Mouse (Mus musculus) heart, embryonic 16.5 days (tissue): Measurements from ENCODE around the gene Olfr1380. TPM values are rescaled to one million over a fixed set of nuclear protein-coding genes. Genes with fewer than 3 reads are reported as not detected.
A peak's percentile ranks its signal among the peaks of the same experiment; 100 is the strongest.

ENCODE experiments used
- ATAC-seq: fragments of 200-750 bp; cut with Nextera tagmentation; replicated peaks from 2 replicates; pipeline ENCODE4 v1.8.0; 2017; ENCODE audit warnings: moderate number of reproducible peaks; ENCODE audit not compliant: insufficient read depth, low FRiP score; ENCODE audit errors: extremely low read depth
- H3K27ac ChIP-seq: fragments of 300-500 bp; sonication (generic); 2 replicates; pipeline ENCODE4 v1.5.1; 2014; ENCODE audit warnings: mild to moderate bottlenecking, low read length, control low read depth, moderate library complexity
- H3K27me3 ChIP-seq: fragments of 300-500 bp; sonication (generic); 2 replicates; pipeline ENCODE4 v1.6.1; 2014; ENCODE audit warnings: low read length, mixed read lengths; ENCODE audit not compliant: control insufficient read depth, insufficient read depth
- H3K36me3 ChIP-seq: fragments of 300-500 bp; sonication (generic); 2 replicates; pipeline ENCODE4 v1.6.1; 2014; ENCODE audit not compliant: control insufficient read depth, insufficient read depth
- H3K4me1 ChIP-seq: fragments of 300-500 bp; sonication (generic); 2 replicates; pipeline ENCODE4 v1.6.1; 2014; ENCODE audit warnings: low read length, mixed read lengths; ENCODE audit not compliant: control insufficient read depth, insufficient read depth
- H3K4me2 ChIP-seq: fragments of 300-500 bp; sonication (generic); 2 replicates; pipeline ENCODE4 v1.6.1; 2014; ENCODE audit warnings: low read depth, mild to moderate bottlenecking, control low read depth, low read length
- H3K4me3 ChIP-seq: fragments of 300-500 bp; sonication (generic); 2 replicates; pipeline ENCODE4 v1.5.1; 2014; ENCODE audit warnings: mild to moderate bottlenecking, control low read depth, low read length
- H3K9ac ChIP-seq: fragments of 300-500 bp; sonication (generic); 2 replicates; pipeline ENCODE4 v1.6.1; 2014; ENCODE audit warnings: low read length, control low read depth
- H3K9me3 ChIP-seq: fragments of 300-500 bp; sonication (generic); replicated peaks from 2 replicates; pipeline ENCODE4 v1.6.1; 2016; ENCODE audit warnings: low read length; ENCODE audit not compliant: control insufficient read depth
- WGBS: fragments of 180-500 bp; shearing (Covaris S2); extraction: QIAGEN DNeasy Blood & Tissue Kit; methylation state at CpG from one replicate; pipeline ENCODE4 v1.1.7; 2014; 5-methylcytosine and 5-hydroxymethylcytosine counted together
- polyA plus RNA-seq: library from polyadenylated mRNA; unstranded; fragments of >200 nt; fragmentation: Nextera tagmentation; extraction: Ambion mirVana; gene quantifications from 2 replicates; pipeline ENCODE4 v1.2.1, GENCODE M21; 2015

The Olfr1380 gene
- polyA plus RNA-seq, 1 experiment from 2014 or later: not detected

DNA sequence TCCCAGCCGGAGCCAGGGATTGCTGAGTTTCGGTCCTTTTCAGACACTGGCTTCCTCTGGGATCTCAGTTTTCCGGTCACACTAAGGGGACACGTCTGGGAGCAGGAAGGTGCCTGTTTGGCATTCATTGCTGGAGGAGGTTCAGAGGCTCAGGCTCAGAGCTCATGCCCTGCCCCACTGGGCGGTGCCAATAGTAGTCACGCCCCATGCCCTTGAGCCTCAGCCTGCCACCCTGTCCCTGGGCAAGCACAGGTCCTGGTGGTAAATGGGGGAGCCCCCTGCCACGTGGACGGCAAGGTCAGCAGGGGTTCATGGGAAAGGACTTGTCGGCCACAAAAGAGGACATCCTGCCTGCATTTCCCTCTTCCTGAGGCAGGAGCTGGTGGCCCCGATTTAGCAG lies 56.7 kb downstream of the Olfr1380 start:
- H3K27ac ChIP-seq: no peak overlapping the region
- no peak overlapping the region for H3K4me3 ChIP-seq
- H3K36me3 ChIP-seq: no peaks in the 10 kb centered on the region
- peaks cover 7% of the 10 kb centered on the region for H3K4me1 ChIP-seq
- no peaks in the 10 kb centered on the region for H3K27me3 ChIP-seq
- H3K9ac ChIP-seq: no peak overlapping the region
- 8% methylated on average over 10 of the region's 10 CpGs for WGBS
- peak; percentile 52; the same call in 1 of the 2 replicates for ATAC-seq
- peak overlapping the region; percentile 22 for H3K4me2 ChIP-seq
- H3K9me3 ChIP-seq: no peaks in the 10 kb centered on the region

Other genes with a start within 250 kb of the Olfr1380 start
- not detected in 2 replicates for gene Olfr1391, start 234.1 kb upstream of the Olfr1380 start, polyA plus RNA-seq
- gene Olfr1390, start 221.7 kb upstream of the Olfr1380 start, polyA plus RNA-seq: not detected in 2 replicates
- gene Olfr1389, start 133.8 kb upstream of the Olfr1380 start, polyA plus RNA-seq: not detected in 2 replicates
- not detected in 2 replicates for gene Olfr1388, start 120.3 kb upstream of the Olfr1380 start, polyA plus RNA-seq
- gene Olfr1387, start 101.5 kb upstream of the Olfr1380 start, polyA plus RNA-seq: not detected in 2 replicates
- gene Olfr1386, start 91.8 kb upstream of the Olfr1380 start, polyA plus RNA-seq: not detected in 2 replicates
- 0.05 TPM in 1 of 2 replicates, not detected in the other for gene Olfr1385, start 67.8 kb upstream of the Olfr1380 start, polyA plus RNA-seq
- gene Olfr1384, start 50.2 kb upstream of the Olfr1380 start, polyA plus RNA-seq: not detected in 2 replicates
- gene Olfr1383, start 37.2 kb upstream of the Olfr1380 start, polyA plus RNA-seq: not detected in 2 replicates
- gene Olfr1382, start 28.6 kb upstream of the Olfr1380 start, polyA plus RNA-seq: not detected in 2 replicates
- gene Olfr1381, start 13.4 kb upstream of the Olfr1380 start, polyA plus RNA-seq: not detected in 2 replicates
- gene Flt4, start 52.4 kb downstream of the Olfr1380 start, polyA plus RNA-seq: 6.1 and 7.4 TPM in 2 replicates
- gene Scgb3a1, start 106.7 kb downstream of the Olfr1380 start, polyA plus RNA-seq: 2.1 and 5.3 TPM in 2 replicates
- gene Cnot6, start 155.8 kb downstream of the Olfr1380 start, polyA plus RNA-seq: 30.0 and 33.6 TPM in 2 replicates
- 10.4 and 13.1 TPM in 2 replicates for gene Gfpt2, start 237.3 kb downstream of the Olfr1380 start, polyA plus RNA-seq